Mouse (Mus musculus) lung, adult 2 months (tissue): ENCODE measurements around the gene Crocc2.

Experiments used
- CTCF ChIP-seq: fragments of 200-500 bp; IDR thresholded peaks from 2 replicates; pipeline ENCODE4 v1.5.1; 2011; ENCODE audit warnings: mild to moderate bottlenecking, low read length, control low read depth; ENCODE audit not compliant: insufficient read depth
- POLR2A ChIP-seq: fragments of 200-500 bp; IDR thresholded peaks from 2 replicates; pipeline ENCODE4 v1.6.1; 2011; ENCODE audit warnings: low read depth, mild to moderate bottlenecking, control low read depth, low read length, borderline replicate concordance; ENCODE audit errors: extremely low read depth

- TF ChIP-seq POLR2A (no peak), CTCF (no peak)
Measured at GRCm38 (mm10) chr1:93125256-93125655, 43.3 kb upstream of the Crocc2 start.
